21 mouse cellular contexts compared by ENCODE assay signal in genomic region chr15:14214726-14215125, GRCm38 (mm10).
DNase-seq lines count a peak whose midpoint lies in the region; ATAC-seq and TF ChIP-seq lines count a peak whose summit lies in the region.
"Had no signal": no experiment of that assay in that cellular context is flagged by ENCODE, and none has a peak within 500 bp of the region (broad histone marks: within the 10 kb centered on the region; RNA-seq: fewer than 3 reads in every experiment).

No protein-coding gene starts in this region.

- no peak for TF ChIP-seq EP300 in heart, adult 2 months (IDR thresholded peaks at IDR 0.05; ENCODE audit: insufficient read depth, low read depth, low read length)

- no peaks in the 10 kb centered on the region for H3K36me3 ChIP-seq in heart, adult 2 months (ENCODE audit: control insufficient read depth, insufficient read depth, low read length)
- H3K36me3 ChIP-seq in midbrain, embryonic 16.5 days (ENCODE audit: control insufficient read depth, insufficient read depth, low read length): no peaks in the 10 kb centered on the region
- H3K36me3 ChIP-seq in midbrain, embryonic 10.5 days: no peaks in the 10 kb centered on the region
- H3K36me3 ChIP-seq in forebrain, embryonic 14.5 days (ENCODE audit: control insufficient read depth, insufficient read depth, low read length): no peaks in the 10 kb centered on the region
- no peaks in the 10 kb centered on the region for H3K36me3 ChIP-seq in hindbrain, embryonic 16.5 days (ENCODE audit: control insufficient read depth, insufficient read depth, low read length)
- H3K36me3 ChIP-seq: limb, embryonic 10.5 days had no signal

- no peak overlapping the region for H3K4me2 ChIP-seq in midbrain, embryonic 16.5 days (ENCODE audit: low read length)
- H3K4me2 ChIP-seq in forebrain, embryonic 14.5 days (ENCODE audit: low read length): no peak overlapping the region
- no peak overlapping the region for H3K4me2 ChIP-seq in hindbrain, embryonic 16.5 days (ENCODE audit: low read length)
- H3K4me2 ChIP-seq: heart, embryonic 11.5 days had no signal

- peak; percentile 29 for DNase-seq in heart, adult 11 months
- DNase-seq in heart, adult 2 months: no peak
- DNase-seq in midbrain, embryonic 10.5 days (ENCODE audit: low spot score): no peak
- DNase-seq in forebrain, embryonic 14.5 days (ENCODE audit: low spot score): peak; percentile 65
- DNase-seq in lung, postnatal 14 days: no peak
- no peak for DNase-seq in thymus, postnatal 0 days (ENCODE audit: low spot score)
- DNase-seq: adrenal gland, adult 2 months; cerebellum, adult 9-11 months; embryo, embryonic 11 days; gastrocnemius, postnatal 36 days; heart, postnatal 10 days; kidney, adult 2 months; kidney, postnatal 10 days; lung, adult 18-20 months; lung, postnatal 36 days; right cerebral cortex, adult 18-20 months; thymus, postnatal 25 days had no signal

- H3K4me3 ChIP-seq in heart, adult 2 months: no peak overlapping the region
- no peak overlapping the region for H3K4me3 ChIP-seq in midbrain, embryonic 16.5 days (ENCODE audit: low read depth, low read length)
- H3K4me3 ChIP-seq in midbrain, embryonic 10.5 days: no peak overlapping the region
- no peak overlapping the region for H3K4me3 ChIP-seq in forebrain, embryonic 14.5 days (ENCODE audit: low read depth, low read length)
- H3K4me3 ChIP-seq in hindbrain, embryonic 16.5 days (ENCODE audit: low read length): no peak overlapping the region
- H3K4me3 ChIP-seq: limb, embryonic 10.5 days had no signal

- no peak for TF ChIP-seq CTCF in heart, adult 2 months (IDR thresholded peaks at IDR 0.05)

- no peaks in the 10 kb centered on the region for H3K4me1 ChIP-seq in heart, adult 2 months (ENCODE audit: control insufficient read depth, insufficient read depth, low read length)
- H3K4me1 ChIP-seq in midbrain, embryonic 16.5 days (ENCODE audit: control insufficient read depth, insufficient read depth, low read length): no peaks in the 10 kb centered on the region
- no peaks in the 10 kb centered on the region for H3K4me1 ChIP-seq in midbrain, embryonic 10.5 days
- no peaks in the 10 kb centered on the region for H3K4me1 ChIP-seq in forebrain, embryonic 14.5 days (ENCODE audit: control insufficient read depth, insufficient read depth, low read length)
- no peaks in the 10 kb centered on the region for H3K4me1 ChIP-seq in hindbrain, embryonic 16.5 days (ENCODE audit: control insufficient read depth, insufficient read depth, low read depth, low read length)
- H3K4me1 ChIP-seq: limb, embryonic 10.5 days had no signal

- no peaks in the 10 kb centered on the region for H3K9me3 ChIP-seq in midbrain, embryonic 16.5 days (replicated peaks; ENCODE audit: control insufficient read depth, low read length, poor library complexity, severe bottlenecking)
- no peaks in the 10 kb centered on the region for H3K9me3 ChIP-seq in midbrain, embryonic 10.5 days (replicated peaks)
- H3K9me3 ChIP-seq in forebrain, embryonic 14.5 days (replicated peaks; ENCODE audit: control insufficient read depth, low read length): no peaks in the 10 kb centered on the region
- H3K9me3 ChIP-seq in hindbrain, embryonic 16.5 days (ENCODE audit: control insufficient read depth, low read length): no peaks in the 10 kb centered on the region
- H3K9me3 ChIP-seq: limb, embryonic 10.5 days had no signal

- H3K27me3 ChIP-seq in heart, adult 2 months (ENCODE audit: control insufficient read depth, insufficient read depth, low read length): no peaks in the 10 kb centered on the region
- H3K27me3 ChIP-seq in midbrain, embryonic 16.5 days (ENCODE audit: control insufficient read depth, insufficient read depth, low read depth, low read length): no peaks in the 10 kb centered on the region
- H3K27me3 ChIP-seq in midbrain, embryonic 10.5 days (ENCODE audit: low read depth, poor library complexity, severe bottlenecking): no peaks in the 10 kb centered on the region
- no peaks in the 10 kb centered on the region for H3K27me3 ChIP-seq in forebrain, embryonic 14.5 days (replicated peaks; ENCODE audit: control insufficient read depth, insufficient read depth, low read length)
- H3K27me3 ChIP-seq in hindbrain, embryonic 16.5 days (replicated peaks; ENCODE audit: control insufficient read depth, insufficient read depth, low read length): no peaks in the 10 kb centered on the region

- 81% methylated on average over 1 of the region's 1 CpGs for WGBS in heart, adult 2 months
- 56% methylated on average over 1 of the region's 1 CpGs for WGBS in midbrain, embryonic 16.5 days
- 83% methylated on average over 1 of the region's 1 CpGs for WGBS in midbrain, embryonic 10.5 days
- WGBS in forebrain, embryonic 14.5 days: 23% methylated on average over 1 of the region's 1 CpGs
- WGBS in hindbrain, embryonic 16.5 days: 52% methylated on average over 1 of the region's 1 CpGs

- intact Hi-C loops in heart, adult 2 months (cut with DNase I): no loop called here

- H3K9ac ChIP-seq in heart, adult 2 months (ENCODE audit: low read depth, low read length): no peak overlapping the region
- no peak overlapping the region for H3K9ac ChIP-seq in midbrain, embryonic 16.5 days (ENCODE audit: low read depth, low read length)
- H3K9ac ChIP-seq in forebrain, embryonic 14.5 days (ENCODE audit: low read length): no peak overlapping the region
- H3K9ac ChIP-seq in hindbrain, embryonic 16.5 days (ENCODE audit: low read depth, low read length): no peak overlapping the region

- no peak overlapping the region for H3K27ac ChIP-seq in heart, adult 2 months
- no peak overlapping the region for H3K27ac ChIP-seq in midbrain, embryonic 16.5 days (ENCODE audit: low read length)
- no peak overlapping the region for H3K27ac ChIP-seq in midbrain, embryonic 10.5 days (replicated peaks)
- H3K27ac ChIP-seq in forebrain, embryonic 14.5 days (ENCODE audit: low read depth, low read length): no peak overlapping the region
- H3K27ac ChIP-seq in hindbrain, embryonic 16.5 days (ENCODE audit: low read depth, low read length): no peak overlapping the region
- H3K27ac ChIP-seq: limb, embryonic 10.5 days had no signal

- H3K79me2 ChIP-seq in heart, adult 2 months (replicated peaks; ENCODE audit: control insufficient read depth, insufficient read depth, low read length): no peaks in the 10 kb centered on the region

- no peak for TF ChIP-seq POLR2A in heart, adult 2 months (IDR thresholded peaks at IDR 0.05; ENCODE audit: insufficient read depth, low read depth, low read length)

- ATAC-seq in midbrain, embryonic 16.5 days: 0 out of 2 replicates have a peak, but pooled peaks have one; percentile 32
- ATAC-seq in forebrain, embryonic 14.5 days: peak; percentile 80
- peak; percentile 71 for ATAC-seq in hindbrain, embryonic 16.5 days

Comparison
In these comparisons a context has a peak if more than half of its experiments do, and no peak if none do; other contexts are left out.
1. DNase-seq: peak in heart, adult 11 months (single experiment) and forebrain, embryonic 14.5 days (single experiment); none in heart, adult 2 months (0 of 2), midbrain, embryonic 10.5 days (single experiment), lung, postnatal 14 days (single experiment) and thymus, postnatal 0 days (single experiment).
2. Peak in every context shown above with its lines, with median percentiles within 50 percentile points of each other: ATAC-seq.